Mouse (Mus musculus) brain, embryonic 14.5 days (tissue): ENCODE measurements at regions not wholly inside any gene's neighbourhood (a gene's known extent, or its start where the extent isn't known, plus 50 kb on each side); places are given as distances from the start of the nearest gene placed in this dataset.

Source experiments
- DNase-seq: peaks from one replicate; pipeline ENCODE4 v3.0.0-alpha.2; 2011; ENCODE audit warnings: low read depth
- CTCF ChIP-seq: fragments of 200-500 bp; IDR thresholded peaks from 2 replicates; pipeline ENCODE4 v1.5.1; 2012; ENCODE audit warnings: inconsistent platforms, mild to moderate bottlenecking, moderate library complexity, borderline replicate concordance; ENCODE audit not compliant: insufficient read depth, insufficient read length; ENCODE audit errors: extremely low read depth
- POLR2A ChIP-seq: fragments of 200-500 bp; IDR thresholded peaks from 2 replicates; pipeline ENCODE4 v1.6.1; 2012; ENCODE audit warnings: mild to moderate bottlenecking, inconsistent platforms, borderline replicate concordance; ENCODE audit not compliant: poor library complexity, insufficient read depth, insufficient read length, severe bottlenecking; ENCODE audit errors: extremely low read depth

DNA sequence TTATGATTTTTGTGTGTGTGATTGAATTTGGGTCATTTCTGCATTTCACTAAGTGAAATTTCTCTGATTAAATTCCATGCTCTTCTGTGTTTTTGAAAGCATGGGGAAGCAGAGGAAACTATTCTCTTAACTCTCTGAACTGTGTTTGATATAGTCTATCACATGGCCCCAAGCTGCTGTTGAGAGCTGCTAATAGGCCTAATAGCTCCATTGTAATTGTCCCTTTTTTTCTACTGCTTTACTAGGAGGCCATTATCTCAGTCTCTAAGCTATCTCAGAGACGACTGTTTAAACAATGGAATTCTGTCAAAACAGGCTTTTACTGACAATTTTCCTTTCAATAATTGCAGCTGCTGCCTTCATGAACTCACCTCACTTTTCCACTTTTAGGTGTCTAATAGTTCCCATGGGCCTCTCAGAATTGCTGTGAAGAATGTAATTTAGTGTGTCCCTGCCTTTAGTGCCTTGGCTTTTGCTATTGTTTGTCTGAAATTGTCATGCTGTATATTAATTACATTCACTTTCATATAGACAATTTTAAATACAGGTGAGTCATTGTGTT lies 721.5 kb upstream of the Kcnd2 start:
- no peak for TF ChIP-seq CTCF
- TF ChIP-seq POLR2A = no peak
- peak; percentile 77 for DNase-seq

DNA sequence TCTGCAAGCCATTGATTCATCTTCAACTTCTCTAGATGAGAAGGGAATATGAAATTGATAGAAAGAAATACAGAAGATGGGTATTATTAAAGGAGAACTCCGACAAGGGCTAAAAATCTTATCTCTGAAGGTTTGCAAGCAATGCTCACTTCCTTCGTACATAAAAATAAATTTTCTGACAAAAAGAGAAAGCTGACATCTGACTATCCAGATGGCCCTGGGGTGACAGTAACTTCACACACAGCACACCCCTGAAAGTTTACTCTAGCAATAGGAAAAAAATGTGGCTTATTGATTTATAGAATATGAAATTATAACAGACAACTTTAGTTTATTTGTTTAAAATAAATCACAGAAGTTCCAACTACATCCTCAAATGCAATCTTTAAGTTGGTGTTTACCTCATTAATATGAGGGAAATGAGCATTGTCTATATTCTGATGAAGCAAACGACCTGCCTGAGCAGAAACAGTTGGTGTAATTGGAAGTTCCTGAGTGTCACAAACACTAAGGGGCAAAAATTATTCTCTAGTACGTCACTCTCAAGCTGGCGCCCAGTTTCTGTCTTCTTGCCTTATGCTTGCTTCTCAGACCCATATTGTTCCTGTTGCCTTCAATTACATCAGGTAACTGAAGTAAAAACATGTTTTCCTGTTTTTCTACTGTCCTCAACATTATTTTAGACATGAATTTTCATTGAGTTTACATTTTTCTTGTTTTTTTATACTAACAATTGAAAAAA lies 712.8 kb upstream of the Kcnd2 start:
- DNase-seq = peak; percentile 35
- no peak for TF ChIP-seq CTCF
- no peak for TF ChIP-seq POLR2A
